Mouse (Mus musculus) retina, postnatal 1 day (tissue): ENCODE data around the gene St6galnac5.

Experiments
- DNase-seq: peaks from one replicate; pipeline ENCODE4 v3.0.0-alpha.2; 2012

The St6galnac5 gene

GRCm38 (mm10) chr3:152981988-152982387 lies at the start of gene St6galnac5:
Gene St6galnac5 (minus strand): TSS chr3:152982246.
- DNase-seq, result peak; percentile 74

GRCm38 (mm10) chr3:153030756-153031155 lies 48.7 kb upstream of the St6galnac5 start:
- DNase-seq, result no peak

GRCm38 (mm10) chr3:153024016-153024415 lies 42.0 kb upstream of the St6galnac5 start:
- DNase-seq, result no peak

- peak; percentile 89 for DNase-seq
Observed at GRCm38 (mm10) chr3:153018051-153018450, 36.0 kb upstream of the St6galnac5 start.

GRCm38 (mm10) chr3:153016355-153016754 lies 34.3 kb upstream of the St6galnac5 start:
- DNase-seq, result no peak

- no peak for DNase-seq
Observed at GRCm38 (mm10) chr3:153006893-153007292, 24.8 kb upstream of the St6galnac5 start.

GRCm38 (mm10) chr3:152998901-152999300 lies 16.9 kb upstream of the St6galnac5 start:
- DNase-seq, result peak; percentile 79

GRCm38 (mm10) chr3:152998106-152998505 lies 16.1 kb upstream of the St6galnac5 start:
- no peak for DNase-seq

- DNase-seq, result no peak
Observed at GRCm38 (mm10) chr3:152993608-152994007, 11.6 kb upstream of the St6galnac5 start.

GRCm38 (mm10) chr3:152990787-152991186 lies 8.7 kb upstream of the St6galnac5 start:
- no peak for DNase-seq

- DNase-seq, result peak; percentile 70
Observed at GRCm38 (mm10) chr3:152980978-152981974, 770 bp downstream of the St6galnac5 start.

- DNase-seq, result peak; percentile 25
Observed at GRCm38 (mm10) chr3:152980431-152980830, 1.6 kb downstream of the St6galnac5 start.

GRCm38 (mm10) chr3:152979481-152980092 lies 2.5 kb downstream of the St6galnac5 start:
- no peak for DNase-seq

- no peak for DNase-seq
Observed at GRCm38 (mm10) chr3:152971373-152971772, 10.7 kb downstream of the St6galnac5 start.

- no peak for DNase-seq
Observed at GRCm38 (mm10) chr3:152969774-152970347, 12.2 kb downstream of the St6galnac5 start.

GRCm38 (mm10) chr3:152961855-152962376 lies 20.1 kb downstream of the St6galnac5 start:
- no peak for DNase-seq

- DNase-seq, result peak; percentile 87
Observed at GRCm38 (mm10) chr3:152958358-152959150, 23.5 kb downstream of the St6galnac5 start.

- no peak for DNase-seq
Observed at GRCm38 (mm10) chr3:152956771-152957170, 25.3 kb downstream of the St6galnac5 start.

GRCm38 (mm10) chr3:152956038-152956437 lies 26.0 kb downstream of the St6galnac5 start:
- DNase-seq, result no peak

GRCm38 (mm10) chr3:152951634-152952545 lies 30.2 kb downstream of the St6galnac5 start:
- DNase-seq, result no peak

GRCm38 (mm10) chr3:152950914-152951313 lies 31.1 kb downstream of the St6galnac5 start:
- DNase-seq, result no peak
